Mouse (Mus musculus) heart, adult 2 months (tissue): ENCODE measurements around the gene Tsc1. TPM values are rescaled to one million over a fixed set of nuclear protein-coding genes. Genes with fewer than 3 reads are reported as not detected.

Experiments used
- DNase-seq, 2 experiments: peaks; one replicate each; pipeline ENCODE4 v3.0.0; 2021
- H3K27ac ChIP-seq: fragments of 200-600 bp; 2 replicates; pipeline ENCODE4 v1.8.1; 2022
- H3K27me3 ChIP-seq: fragments of 200-500 bp; 2 replicates; pipeline ENCODE4 v1.6.1; 2012; ENCODE audit warnings: mild to moderate bottlenecking, low read length, inconsistent platforms, mixed read lengths; ENCODE audit not compliant: control insufficient read depth, insufficient read depth
- H3K36me3 ChIP-seq: fragments of 200-500 bp; 2 replicates; pipeline ENCODE4 v1.6.1; 2012; ENCODE audit warnings: low read length, inconsistent platforms; ENCODE audit not compliant: control insufficient read depth, insufficient read depth
- H3K4me1 ChIP-seq: fragments of 200-500 bp; 2 replicates; pipeline ENCODE4 v1.6.1; 2011; ENCODE audit warnings: low read length; ENCODE audit not compliant: control insufficient read depth, insufficient read depth
- H3K4me3 ChIP-seq: fragments of 200-600 bp; 2 replicates; pipeline ENCODE4 v1.8.1; 2022
- H3K79me2 ChIP-seq: fragments of 200-500 bp; replicated peaks from 2 replicates; pipeline ENCODE4 v1.6.1; 2012; ENCODE audit warnings: mild to moderate bottlenecking, inconsistent platforms, low read length, moderate library complexity, mixed read lengths; ENCODE audit not compliant: control insufficient read depth, insufficient read depth
- H3K9ac ChIP-seq: fragments of 200-500 bp; 2 replicates; pipeline ENCODE4 v1.6.1; 2012; ENCODE audit warnings: low read depth, mild to moderate bottlenecking, control low read depth, inconsistent platforms, low read length, mixed read lengths
- CTCF ChIP-seq: fragments of 200-600 bp; IDR thresholded peaks from 2 replicates; pipeline ENCODE4 v1.8.1; 2022; ENCODE audit warnings: antibody characterized with exemption, mild to moderate bottlenecking, moderate library complexity
- EP300 ChIP-seq: fragments of 200-500 bp; IDR thresholded peaks from 2 replicates; pipeline ENCODE4 v1.6.1; 2011; ENCODE audit warnings: low read depth, low read length, control low read depth; ENCODE audit not compliant: insufficient read depth
- POLR2A ChIP-seq: fragments of 200-500 bp; IDR thresholded peaks from 2 replicates; pipeline ENCODE4 v1.6.1; 2011; ENCODE audit warnings: mild to moderate bottlenecking, low read depth, low read length, control low read depth; ENCODE audit not compliant: insufficient read depth
- WGBS: fragments of 180-500 bp; shearing (Covaris S2); methylation state at CpG from one replicate; pipeline ENCODE4 v1.1.7; 2018; 5-methylcytosine and 5-hydroxymethylcytosine counted together
- intact Hi-C: fragments of 180-260 bp; cut with DNase I; formaldehyde crosslinking; loops from one replicate; pipeline ENCODE4 v1.15.1; 2025
- polyA plus RNA-seq: library from polyadenylated mRNA; depleted of rRNA; stranded (reverse); fragments of >200 nt; gene quantifications from 2 replicates; pipeline ENCODE4 v1.2.3, GENCODE M21; 2012
- total RNA-seq, 2 experiments: library from RNA; stranded (reverse); gene quantifications; 2 replicates each; pipeline ENCODE4 v1.2.3; 2021

Gene Tsc1
- total and polyA plus RNA-seq, 3 experiments: 11.5 to 29.3 (median 24.9) TPM

DNA sequence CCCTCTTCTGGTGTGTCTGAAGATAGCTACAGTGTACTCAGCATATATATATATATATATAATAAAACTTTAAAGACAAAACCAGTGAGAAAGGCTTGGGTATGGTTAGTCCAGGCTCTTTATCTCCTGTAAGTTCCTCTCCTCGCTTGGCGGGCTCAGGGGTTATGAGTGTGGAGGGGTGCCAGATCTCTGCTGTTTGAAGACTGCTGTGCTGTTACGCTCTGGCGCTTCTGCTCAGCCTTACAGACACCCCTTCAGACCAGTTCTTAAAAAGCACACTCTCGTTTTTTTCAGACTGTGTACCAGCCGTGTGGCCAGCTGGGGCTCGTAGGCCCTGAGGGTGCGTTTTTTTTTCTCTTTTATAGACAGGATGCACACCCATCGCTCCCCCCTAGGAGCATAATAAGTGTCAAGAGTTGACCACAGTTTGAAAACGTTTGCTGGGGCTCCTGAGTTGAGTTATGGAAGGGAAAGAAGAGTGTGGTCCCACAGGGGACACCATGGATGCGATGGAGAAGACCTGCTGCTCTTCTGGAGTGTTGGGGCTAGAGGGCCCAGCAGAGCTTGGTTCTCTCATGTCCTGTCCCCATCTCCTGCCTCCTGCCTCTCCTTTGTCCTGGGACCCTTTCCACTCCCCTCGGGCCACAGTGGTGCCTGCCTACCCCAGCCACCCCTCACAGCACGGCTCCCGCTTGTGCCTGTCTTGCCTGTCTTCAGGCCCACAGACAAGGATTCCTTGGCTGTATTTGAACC, 35.1 kb upstream of the Tsc1 start:
- TF ChIP-seq CTCF: no peak
- TF ChIP-seq EP300: no peak
- TF ChIP-seq POLR2A: no peak
- no peak overlapping the region for H3K4me3 ChIP-seq
- no peaks in the 10 kb centered on the region for H3K79me2 ChIP-seq
- no peaks in the 10 kb centered on the region for H3K4me1 ChIP-seq
- no peaks in the 10 kb centered on the region for H3K36me3 ChIP-seq
- intact Hi-C loops: no loop called here
- DNase-seq: no peak
- WGBS: 57% methylated on average over 14 of the region's 14 CpGs
- no peaks in the 10 kb centered on the region for H3K27me3 ChIP-seq
- no peak overlapping the region for H3K27ac ChIP-seq
- no peak overlapping the region for H3K9ac ChIP-seq

DNA sequence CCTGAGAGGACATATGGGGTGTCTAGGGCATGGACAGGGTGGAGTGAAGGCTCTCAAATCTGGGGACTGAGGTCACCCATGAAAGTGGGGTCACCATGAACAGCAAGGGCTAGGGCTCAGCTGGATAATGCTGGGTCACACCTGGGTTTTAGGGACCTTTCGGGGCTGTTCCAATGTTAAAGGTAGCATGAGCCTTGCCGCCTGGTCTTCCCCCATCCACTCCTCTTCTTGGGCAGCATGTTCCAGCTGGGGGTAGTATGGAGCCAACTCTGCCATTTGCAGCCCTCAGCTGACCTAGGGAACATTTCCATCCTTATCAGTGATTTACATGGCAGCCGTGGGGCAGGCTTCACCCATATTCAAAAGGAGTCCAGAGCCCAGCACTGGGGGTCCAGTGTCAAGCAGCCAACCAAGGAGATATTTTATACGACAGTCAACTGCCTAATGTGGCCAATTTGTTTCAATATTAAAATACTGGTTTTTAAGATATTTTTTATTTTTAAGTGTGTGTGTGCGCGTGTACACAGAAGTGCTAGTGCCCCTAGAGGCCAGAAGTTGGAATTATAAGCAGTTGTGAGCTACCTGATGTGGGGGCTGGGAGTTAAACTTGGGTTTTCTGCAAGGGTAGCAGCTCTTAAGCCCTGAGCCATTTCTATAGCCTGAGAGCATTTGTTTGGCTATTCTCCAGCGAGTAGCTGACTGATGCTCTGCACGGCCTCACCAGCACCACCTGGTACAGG, 34.3 kb upstream of the Tsc1 start:
- intact Hi-C loops: no loop called here
- H3K36me3 ChIP-seq: no peaks in the 10 kb centered on the region
- no peaks in the 10 kb centered on the region for H3K27me3 ChIP-seq
- no peak overlapping the region for H3K4me3 ChIP-seq
- 61% methylated on average over 8 of the region's 8 CpGs for WGBS
- DNase-seq: no peak
- no peak overlapping the region for H3K9ac ChIP-seq
- no peak for TF ChIP-seq POLR2A
- TF ChIP-seq CTCF: peak; percentile 38
- H3K4me1 ChIP-seq: no peaks in the 10 kb centered on the region
- H3K27ac ChIP-seq: no peak overlapping the region
- H3K79me2 ChIP-seq: no peaks in the 10 kb centered on the region

DNA sequence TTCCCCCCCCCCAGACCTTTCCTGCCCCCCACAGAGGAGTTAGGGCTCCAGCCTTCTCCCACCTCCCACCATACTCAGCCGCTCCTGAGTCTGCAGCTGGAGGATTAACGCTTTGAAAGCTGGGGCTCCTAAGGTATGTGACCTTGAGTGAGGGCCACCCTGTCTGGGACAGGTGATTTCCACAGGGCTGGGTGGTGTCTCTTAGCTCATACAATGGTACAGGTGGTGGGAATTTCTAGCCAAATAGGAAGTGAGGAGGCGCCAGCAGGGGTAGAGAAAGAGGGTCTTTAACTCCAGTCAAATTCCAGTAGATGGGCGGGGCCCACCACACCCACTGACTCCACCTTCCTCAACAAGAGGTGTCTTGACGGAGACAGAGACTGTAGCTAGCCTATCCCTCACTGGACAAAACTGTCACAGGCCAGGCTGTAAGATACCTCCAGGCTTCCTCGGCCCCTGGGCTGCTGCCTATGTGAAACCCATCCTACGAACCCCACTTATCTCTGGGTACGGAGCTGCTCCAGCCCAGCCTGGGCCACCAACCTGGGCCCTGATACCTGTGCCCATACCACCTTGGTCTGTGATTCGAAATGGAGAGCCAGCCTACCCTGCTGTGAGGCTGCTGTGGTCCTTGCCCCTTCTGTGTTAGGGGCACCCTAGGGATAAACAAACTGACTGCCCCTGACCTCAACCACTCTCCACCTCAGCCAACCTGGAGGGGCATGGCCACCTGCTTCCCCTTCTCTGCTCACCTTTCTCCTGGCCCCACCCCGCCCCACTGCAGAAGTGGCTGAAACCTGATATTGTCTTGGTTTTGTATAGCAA, 33.5 kb upstream of the Tsc1 start:
- H3K4me3 ChIP-seq: no peak overlapping the region
- TF ChIP-seq POLR2A (no peak), EP300 (no peak), CTCF (no peak)

DNA sequence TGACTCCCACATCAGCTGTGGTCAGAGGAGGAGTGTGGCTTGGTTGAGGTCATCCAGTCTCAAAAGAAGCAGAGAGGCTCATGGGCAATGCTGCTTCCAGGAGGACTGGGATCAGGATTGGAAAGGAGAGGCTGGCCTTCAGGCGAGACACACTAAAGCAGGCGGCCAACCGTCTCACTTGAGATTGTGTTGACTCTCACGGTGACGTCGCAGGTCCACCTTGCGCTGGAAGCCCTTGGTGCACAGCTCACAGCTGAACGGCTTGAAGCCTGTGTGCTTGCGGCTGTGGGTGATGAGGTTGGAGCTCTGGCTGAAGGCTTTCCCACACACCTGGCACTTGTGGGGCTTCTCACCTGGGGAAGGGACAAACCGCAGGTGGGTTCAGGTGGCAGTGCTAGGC, 31.2 kb upstream of the Tsc1 start:
- DNase-seq: no peak
- H3K4me3 ChIP-seq: no peak overlapping the region
- H3K36me3 ChIP-seq: no peaks in the 10 kb centered on the region
- no peaks in the 10 kb centered on the region for H3K27me3 ChIP-seq
- no peaks in the 10 kb centered on the region for H3K79me2 ChIP-seq
- no peak overlapping the region for H3K27ac ChIP-seq
- intact Hi-C loops: no loop called here
- 81% methylated on average over 10 of the region's 10 CpGs for WGBS
- H3K9ac ChIP-seq: no peak overlapping the region
- no peaks in the 10 kb centered on the region for H3K4me1 ChIP-seq
- TF ChIP-seq POLR2A (no peak), EP300 (no peak), CTCF (no peak)

More for the DNA sequence above, 33.5 kb upstream of the Tsc1 start:
- H3K4me1 ChIP-seq: no peaks in the 10 kb centered on the region
- no peak overlapping the region for H3K9ac ChIP-seq
- intact Hi-C loops: no loop called here
- no peak for DNase-seq
- H3K79me2 ChIP-seq: no peaks in the 10 kb centered on the region
- no peaks in the 10 kb centered on the region for H3K27me3 ChIP-seq
- no peak overlapping the region for H3K27ac ChIP-seq
- H3K36me3 ChIP-seq: no peaks in the 10 kb centered on the region
- WGBS: 56% methylated on average over 10 of the region's 10 CpGs

DNA sequence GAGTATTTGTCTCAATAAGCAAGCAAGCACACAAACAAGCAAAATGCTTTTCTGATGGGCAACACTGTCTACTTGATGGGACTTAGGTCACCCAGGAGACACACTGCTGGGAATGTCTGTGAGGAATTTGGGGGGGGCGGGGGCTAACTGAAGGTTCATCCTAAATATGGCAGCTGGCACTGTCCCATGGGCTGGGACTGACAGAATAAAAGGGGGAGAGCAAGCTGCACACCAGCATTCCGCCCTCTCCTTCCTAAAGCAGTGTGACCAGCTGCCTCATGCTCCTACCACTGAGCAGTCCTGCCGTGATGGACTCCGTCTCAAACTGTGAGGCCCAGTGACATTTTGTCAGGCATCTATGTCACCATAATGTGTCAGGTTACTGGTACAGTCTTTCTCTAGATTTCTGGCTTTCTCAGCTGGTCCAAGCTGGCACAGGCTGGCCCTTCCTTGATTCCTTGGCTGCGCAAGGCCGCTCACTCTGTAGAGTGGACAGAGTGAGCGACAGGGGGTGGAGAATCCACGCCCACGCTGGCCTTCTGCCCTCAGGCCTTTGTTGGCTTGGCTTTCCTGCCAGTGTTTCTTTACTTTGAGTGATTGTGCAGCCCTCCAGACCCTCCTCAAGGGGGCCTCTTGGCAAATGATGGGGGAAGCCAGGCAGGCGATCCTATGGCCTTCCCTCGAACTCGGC, 30.2 kb upstream of the Tsc1 start:
- no peaks in the 10 kb centered on the region for H3K36me3 ChIP-seq
- H3K79me2 ChIP-seq: no peaks in the 10 kb centered on the region
- no peaks in the 10 kb centered on the region for H3K4me1 ChIP-seq
- no peak overlapping the region for H3K4me3 ChIP-seq
- TF ChIP-seq EP300 (no peak), CTCF (no peak), POLR2A (no peak)
- H3K9ac ChIP-seq: no peak overlapping the region
- 85% methylated on average over 12 of the region's 12 CpGs for WGBS
- H3K27ac ChIP-seq: no peak overlapping the region
- H3K27me3 ChIP-seq: no peaks in the 10 kb centered on the region
- intact Hi-C loops: no loop called here
- DNase-seq: no peak
